ENCODE assay signal across 8 mouse cellular contexts in the genomic region with DNA sequence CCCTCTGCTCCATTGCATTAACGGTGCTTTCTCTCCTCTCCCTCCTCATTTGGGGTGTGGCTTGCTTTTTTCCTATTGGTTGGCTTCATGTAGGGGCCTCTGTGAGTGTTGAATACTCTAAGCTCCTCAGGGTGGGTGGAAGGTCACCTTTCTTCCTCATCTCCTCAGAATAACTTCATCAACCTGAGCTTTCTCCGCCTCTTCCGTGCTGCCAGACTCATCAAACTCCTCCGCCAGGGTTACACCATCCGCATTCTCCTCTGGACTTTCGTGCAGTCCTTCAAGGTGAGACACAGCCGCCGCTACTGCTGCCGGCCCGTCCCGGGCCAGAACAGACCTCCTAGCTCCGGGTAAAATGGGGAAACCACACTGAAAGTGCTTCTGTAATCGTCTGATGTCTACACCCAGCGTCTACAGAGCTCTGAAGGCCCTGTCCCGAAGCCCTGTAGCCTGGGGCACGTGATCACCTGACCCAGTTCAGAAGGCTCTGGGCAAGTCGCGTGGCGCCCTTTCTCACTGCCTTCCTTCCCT.
DNase-seq lines count a peak whose midpoint lies in the region; ATAC-seq and TF ChIP-seq lines count a peak whose summit lies in the region.

No protein-coding gene starts in this region.

- TF ChIP-seq CTCF in E14TG2a.4 (conservative IDR thresholded peaks at IDR 0.05; ENCODE audit: low read length) = no peak
- TF ChIP-seq CTCF in forebrain, postnatal 0 days (IDR thresholded peaks at IDR 0.05; ENCODE audit: low read depth) = no peak
- no peak for TF ChIP-seq CTCF in liver, postnatal 0 days (IDR thresholded peaks at IDR 0.05; ENCODE audit: low read depth)

- H3K36me3 ChIP-seq in E14TG2a.4 (ENCODE audit: insufficient read depth, low read length) = peaks cover 13% of the 10 kb centered on the region
- no peaks in the 10 kb centered on the region; the same call in 1 of the 2 replicates for H3K36me3 ChIP-seq in forebrain, postnatal 0 days (ENCODE audit: insufficient read depth)
- no peaks in the 10 kb centered on the region for H3K36me3 ChIP-seq in liver, postnatal 0 days (replicated peaks; ENCODE audit: insufficient read depth, low read length)

- TF ChIP-seq EP300 in liver, postnatal 0 days (IDR thresholded peaks at IDR 0.05; ENCODE audit: low read depth) = no peak

- H3K4me1 ChIP-seq in E14TG2a.4 (replicated peaks; ENCODE audit: low read depth, low read length) = peaks cover 56% of the 10 kb centered on the region
- H3K4me1 ChIP-seq in forebrain, postnatal 0 days (ENCODE audit: insufficient read depth) = peaks cover 7% of the 10 kb centered on the region; the same call in 1 of the 2 replicates
- H3K4me1 ChIP-seq in liver, postnatal 0 days (ENCODE audit: insufficient read depth) = peaks cover 7% of the 10 kb centered on the region; the same call in 1 of the 2 replicates

- H3K9ac ChIP-seq in forebrain, postnatal 0 days = peak overlapping the region; percentile 10; the same call in 1 of the 2 replicates
- no peak overlapping the region for H3K9ac ChIP-seq in liver, postnatal 0 days (replicated peaks)

- 12% methylated on average over 19 of the region's 19 CpGs for WGBS in forebrain, postnatal 0 days
- WGBS in liver, postnatal 0 days (ENCODE audit: insufficient replicate concordance) = 4% methylated on average over 19 of the region's 19 CpGs

- peak overlapping the region; percentile 76 for H3K4me3 ChIP-seq in E14TG2a.4 (replicated peaks; ENCODE audit: low read length)
- peak overlapping the region; percentile 17 for H3K4me3 ChIP-seq in forebrain, postnatal 0 days (ENCODE audit: low read depth, low read length)
- peak overlapping the region; percentile 30 for H3K4me3 ChIP-seq in liver, postnatal 0 days (ENCODE audit: low read depth, low read length)

- peak overlapping the region; percentile 51 for H3K4me2 ChIP-seq in forebrain, postnatal 0 days (ENCODE audit: low read depth)
- H3K4me2 ChIP-seq in liver, postnatal 0 days (ENCODE audit: low read depth, low read length) = peak overlapping the region; percentile 42

- H3K27ac ChIP-seq in forebrain, postnatal 0 days (ENCODE audit: low read depth, low read length) = no peak overlapping the region
- H3K27ac ChIP-seq in liver, postnatal 0 days (ENCODE audit: low read depth) = no peak overlapping the region

- no peak for DNase-seq in cerebellum, adult 11-12 months
- peak; percentile 27 for DNase-seq in forebrain, postnatal 0 days
- no peak for DNase-seq in liver, postnatal 0 days
- DNase-seq in natural killer cell, adult 2 months (ENCODE audit: low spot score in 2 of 2) = no peak
- DNase-seq in adrenal gland, adult 8-10 months = no peak
- no peak for DNase-seq in lung, postnatal 10 days

- 0 out of 2 replicates have a peak, but pooled peaks have one; percentile 7 for ATAC-seq in cerebellum, adult (ENCODE audit: insufficient number of reproducible peaks, low FRiP score, low TSS enrichment)
- peak; percentile 65; the same call in 1 of the 2 replicates for ATAC-seq in forebrain, postnatal 0 days
- ATAC-seq in liver, postnatal 0 days = no peak

- H3K9me3 ChIP-seq in E14TG2a.4 (ENCODE audit: low read length) = peaks cover 3% of the 10 kb centered on the region; the same call in 1 of the 2 replicates
- no peaks in the 10 kb centered on the region for H3K9me3 ChIP-seq in forebrain, postnatal 0 days (ENCODE audit: low read length)
- no peaks in the 10 kb centered on the region for H3K9me3 ChIP-seq in liver, postnatal 0 days (ENCODE audit: low read length)

- H3K27me3 ChIP-seq in E14TG2a.4 (ENCODE audit: insufficient read depth, low read length) = peaks cover 60% of the 10 kb centered on the region
- no peaks in the 10 kb centered on the region for H3K27me3 ChIP-seq in forebrain, postnatal 0 days (ENCODE audit: insufficient read depth, low read length)
- peaks cover 31% of the 10 kb centered on the region for H3K27me3 ChIP-seq in liver, postnatal 0 days (ENCODE audit: insufficient read depth, low read length)

Comparison
In these comparisons a context has a peak if more than half of its experiments do, and no peak if none do; other contexts are left out.
1. H3K4me3 ChIP-seq: peak in every context shown above with its lines; median percentile 76 in E14TG2a.4; 30 in liver, postnatal 0 days; 17 in forebrain, postnatal 0 days.